In the genomic region with DNA sequence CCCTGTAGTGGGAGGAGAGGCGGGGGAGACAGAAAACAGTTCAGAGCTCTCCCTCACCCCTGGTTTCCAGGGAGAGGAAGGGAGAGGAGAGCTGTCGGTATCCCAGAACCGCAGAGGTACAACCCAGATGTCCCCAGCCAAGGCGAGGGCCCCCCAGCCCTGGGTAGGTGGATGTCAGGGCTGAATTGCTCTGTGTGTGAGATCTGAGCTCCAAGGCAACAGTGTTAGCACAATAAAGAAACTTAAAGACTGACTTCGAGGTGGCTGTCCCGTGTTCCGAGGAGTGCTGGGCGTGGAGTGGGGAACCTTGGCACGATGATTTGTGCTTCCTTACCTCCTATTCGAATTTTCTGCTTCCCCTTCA, we compare ENCODE assay signal across 8 mouse cellular contexts. TPM values are rescaled to one million over a fixed set of nuclear protein-coding genes. Genes with fewer than 3 reads are reported as not detected.
DNase-seq lines count a peak whose midpoint lies in the region; ATAC-seq and TF ChIP-seq lines count a peak whose summit lies in the region.

No protein-coding gene starts in this region.

- H3K36me3 ChIP-seq in lung, embryonic 14.5 days (ENCODE audit: insufficient read depth) = no peaks in the 10 kb centered on the region
- H3K36me3 ChIP-seq in forebrain, embryonic 13.5 days (ENCODE audit: poor library complexity, severe bottlenecking) = no peaks in the 10 kb centered on the region
- no peaks in the 10 kb centered on the region for H3K36me3 ChIP-seq in liver, embryonic 11.5 days (ENCODE audit: control insufficient read depth, insufficient read depth, low read length)

- no peaks in the 10 kb centered on the region for H3K9me3 ChIP-seq in lung, embryonic 14.5 days (ENCODE audit: low read depth, low read length)
- H3K9me3 ChIP-seq in forebrain, embryonic 13.5 days (replicated peaks) = no peaks in the 10 kb centered on the region
- H3K9me3 ChIP-seq in liver, embryonic 11.5 days (ENCODE audit: control insufficient read depth, low read length) = no peaks in the 10 kb centered on the region

- peak overlapping the region; percentile 61 for H3K4me3 ChIP-seq in lung, embryonic 14.5 days (ENCODE audit: low read depth, low read length)
- peak overlapping the region; percentile 70 for H3K4me3 ChIP-seq in forebrain, embryonic 13.5 days
- H3K4me3 ChIP-seq in liver, embryonic 11.5 days (ENCODE audit: low read depth, low read length) = peak overlapping the region; percentile 56
- H3K4me3 ChIP-seq in olfactory bulb, adult 2 months (ENCODE audit: insufficient read depth, low read depth, low read length) = peak overlapping the region; percentile 65

- peaks cover 3% of the 10 kb centered on the region; the same call in 1 of the 2 replicates for H3K4me1 ChIP-seq in lung, embryonic 14.5 days (ENCODE audit: insufficient read depth)
- H3K4me1 ChIP-seq in forebrain, embryonic 13.5 days = peaks cover 16% of the 10 kb centered on the region
- H3K4me1 ChIP-seq in liver, embryonic 11.5 days (replicated peaks; ENCODE audit: control insufficient read depth, insufficient read depth, low read length) = no peaks in the 10 kb centered on the region
- H3K4me1 ChIP-seq in olfactory bulb, adult 2 months (ENCODE audit: control insufficient read depth, insufficient read depth, low read length) = peaks cover 12% of the 10 kb centered on the region

- no peak for ATAC-seq in lung, embryonic 14.5 days (ENCODE audit: insufficient read depth)
- ATAC-seq in forebrain, embryonic 13.5 days = no peak
- no peak for ATAC-seq in liver, embryonic 11.5 days (replicated peaks; ENCODE audit: low FRiP score)

- 3% methylated on average over 10 of the region's 10 CpGs for WGBS in lung, embryonic 14.5 days
- 1% methylated on average over 9 of the region's 10 CpGs for WGBS in forebrain, embryonic 13.5 days
- 6% methylated on average over 10 of the region's 10 CpGs for WGBS in liver, embryonic 11.5 days
- WGBS in olfactory bulb, adult 2 months = 4% methylated on average over 10 of the region's 10 CpGs

- no peak overlapping the region for H3K27ac ChIP-seq in lung, embryonic 14.5 days (ENCODE audit: low read depth)
- H3K27ac ChIP-seq in forebrain, embryonic 13.5 days = no peak overlapping the region
- no peak overlapping the region for H3K27ac ChIP-seq in liver, embryonic 11.5 days (ENCODE audit: low read depth, low read length)
- H3K27ac ChIP-seq in olfactory bulb, adult 2 months (ENCODE audit: insufficient read depth, low read depth, low read length) = no peak overlapping the region

- DNase-seq in lung, embryonic 14.5 days = no peak
- no peak for DNase-seq in lung, postnatal 10 days
- DNase-seq in liver, embryonic 11.5 days (ENCODE audit: low spot score) = no peak
- DNase-seq in cerebellum, adult 18-20 months = no peak
- DNase-seq in gastrocnemius, postnatal 10 days = no peak
- DNase-seq in frontal cortex, postnatal 10 days (ENCODE audit: low spot score in 2 of 2) = no peak

- TF ChIP-seq POLR2A in olfactory bulb, adult 2 months (IDR thresholded peaks at IDR 0.05; ENCODE audit: insufficient read depth, low read depth, low read length) = no peak

- H3K9ac ChIP-seq in lung, embryonic 14.5 days = peak overlapping the region; percentile 58
- H3K9ac ChIP-seq in forebrain, embryonic 13.5 days = peak overlapping the region; percentile 75
- H3K9ac ChIP-seq in liver, embryonic 11.5 days (ENCODE audit: low read depth, low read length) = no peak overlapping the region

- H3K27me3 ChIP-seq in lung, embryonic 14.5 days (ENCODE audit: insufficient read depth, low read length) = peaks cover 35% of the 10 kb centered on the region
- peaks cover 44% of the 10 kb centered on the region for H3K27me3 ChIP-seq in forebrain, embryonic 13.5 days
- H3K27me3 ChIP-seq in liver, embryonic 11.5 days (replicated peaks; ENCODE audit: control insufficient read depth, insufficient read depth, low read length) = peaks cover 56% of the 10 kb centered on the region

- TF ChIP-seq CTCF in lung, embryonic 14.5 days (IDR thresholded peaks at IDR 0.05; ENCODE audit: low read depth) = no peak
- TF ChIP-seq CTCF in olfactory bulb, adult 2 months (IDR thresholded peaks at IDR 0.05; ENCODE audit: insufficient read depth, low read depth, low read length) = no peak

- peak overlapping the region; percentile 99 for H3K4me2 ChIP-seq in lung, embryonic 14.5 days
- H3K4me2 ChIP-seq in forebrain, embryonic 13.5 days = peak overlapping the region; percentile 98
- peak overlapping the region; percentile 89 for H3K4me2 ChIP-seq in liver, embryonic 11.5 days

RNA-seq across cellular contexts. Expression of a gene that starts 7.7 kb away (rescaled TPM):
- 0.24 TPM in 1 of 2 replicates, not detected in the other for polyA plus RNA-seq in lung, embryonic 14.5 days (2014; fragmentation: Nextera tagmentation; extraction: Ambion mirVana)
- polyA plus RNA-seq in forebrain, embryonic 13.5 days (2015; fragmentation: Nextera tagmentation; extraction: Ambion mirVana) = 0.11 and 0.14 TPM in 2 replicates
- not detected in 2 replicates for polyA plus RNA-seq in liver, embryonic 11.5 days (2014; fragmentation: Nextera tagmentation; extraction: Ambion mirVana)
- polyA plus RNA-seq in olfactory bulb, adult 2 months (2012; ENCODE audit: insufficient read depth, insufficient read length, low replicate concordance, missing spikeins) = not detected in 2 replicates
- not detected for total RNA-seq in gastrocnemius, postnatal 10 days (2021)

RNA-seq across cellular contexts. Expression of a gene that starts 26.9 kb away (rescaled TPM):
- polyA plus RNA-seq in lung, embryonic 14.5 days (2014; fragmentation: Nextera tagmentation; extraction: Ambion mirVana) = not detected in 2 replicates
- not detected in 2 replicates for polyA plus RNA-seq in forebrain, embryonic 13.5 days (2015; fragmentation: Nextera tagmentation; extraction: Ambion mirVana)
- polyA plus RNA-seq in liver, embryonic 11.5 days (2014; fragmentation: Nextera tagmentation; extraction: Ambion mirVana) = not detected in 2 replicates
- polyA plus RNA-seq in olfactory bulb, adult 2 months (2012; ENCODE audit: insufficient read depth, insufficient read length, low replicate concordance, missing spikeins) = not detected in 2 replicates
- not detected for total RNA-seq in gastrocnemius, postnatal 10 days (2021)

RNA-seq across cellular contexts. Expression of a gene that starts 38.9 kb away (rescaled TPM):
- not detected in 2 replicates for polyA plus RNA-seq in lung, embryonic 14.5 days (2014; fragmentation: Nextera tagmentation; extraction: Ambion mirVana)
- not detected in 2 replicates for polyA plus RNA-seq in forebrain, embryonic 13.5 days (2015; fragmentation: Nextera tagmentation; extraction: Ambion mirVana)
- polyA plus RNA-seq in liver, embryonic 11.5 days (2014; fragmentation: Nextera tagmentation; extraction: Ambion mirVana) = 0.11 TPM in 1 of 2 replicates, not detected in the other
- polyA plus RNA-seq in olfactory bulb, adult 2 months (2012; ENCODE audit: insufficient read depth, insufficient read length, low replicate concordance, missing spikeins) = not detected in 2 replicates
- total RNA-seq in gastrocnemius, postnatal 10 days (2021) = not detected

RNA-seq across cellular contexts. Expression of a gene that starts 42.8 kb away (rescaled TPM):
- polyA plus RNA-seq in lung, embryonic 14.5 days (2014; fragmentation: Nextera tagmentation; extraction: Ambion mirVana) = 4.2 and 5.1 TPM in 2 replicates
- 1.4 and 2.2 TPM in 2 replicates for polyA plus RNA-seq in forebrain, embryonic 13.5 days (2015; fragmentation: Nextera tagmentation; extraction: Ambion mirVana)
- 0.77 and 1.4 TPM in 2 replicates for polyA plus RNA-seq in liver, embryonic 11.5 days (2014; fragmentation: Nextera tagmentation; extraction: Ambion mirVana)
- not detected in 2 replicates for polyA plus RNA-seq in olfactory bulb, adult 2 months (2012; ENCODE audit: insufficient read depth, insufficient read length, low replicate concordance, missing spikeins)
- total RNA-seq in gastrocnemius, postnatal 10 days (2021) = 1 to 10 TPM in 1 of 2 experiments, under 1 TPM in 1; 0.75 to 1.1 TPM
